Mouse (Mus musculus): ENCODE measurements around the gene Arhgef39. TPM values are rescaled to one million over a fixed set of nuclear protein-coding genes. Genes with fewer than 3 reads are reported as not detected.
A peak's percentile ranks its signal among the peaks of the same experiment; 100 is the strongest.

Gene Arhgef39
- polyA plus RNA-seq, 1 experiment from 2014 or later: 34.5 TPM

DNA sequence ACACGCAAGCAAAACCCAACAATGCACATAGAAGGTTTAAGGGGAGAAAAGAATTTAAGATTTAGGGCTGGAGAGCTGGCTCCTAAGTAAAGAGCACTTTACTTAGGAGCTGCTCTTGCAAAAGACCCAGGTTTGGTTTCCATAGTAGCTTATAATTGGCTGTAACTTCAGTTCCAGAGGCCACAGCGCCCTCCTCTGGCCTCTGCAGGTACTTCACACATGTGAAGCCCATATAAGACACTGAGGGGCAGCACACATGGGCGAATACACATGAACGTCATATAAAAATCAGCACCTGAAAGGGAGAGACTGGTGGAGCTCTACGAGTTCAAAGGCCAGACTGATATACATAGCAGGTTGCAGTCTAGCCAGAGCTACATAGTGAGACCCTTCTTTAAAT lies 28.4 kb upstream of the Arhgef39 start:
- 59% methylated on average over 5 of the region's 5 CpGs for WGBS (ENCODE audit: insufficient replicate concordance)
- no peak overlapping the region for H3K9ac ChIP-seq
- H3K36me3 ChIP-seq (replicated peaks): peaks cover 29% of the 10 kb centered on the region
- no peak overlapping the region for H3K4me3 ChIP-seq (replicated peaks)
- H3K27ac ChIP-seq (replicated peaks): no peak overlapping the region
- no peak for ATAC-seq (ENCODE audit: insufficient read depth)
- H3K9me3 ChIP-seq (replicated peaks): no peaks in the 10 kb centered on the region
- peaks cover 26% of the 10 kb centered on the region for H3K4me1 ChIP-seq (replicated peaks)
- no peak overlapping the region for H3K4me2 ChIP-seq
- H3K27me3 ChIP-seq: peaks cover 44% of the 10 kb centered on the region

GRCm38 (mm10) chr4:43519956-43520355 lies 20.5 kb upstream of the Arhgef39 start:
- H3K9ac ChIP-seq: no peak overlapping the region
- no peaks in the 10 kb centered on the region for H3K9me3 ChIP-seq (replicated peaks)
- H3K36me3 ChIP-seq (replicated peaks): no peaks in the 10 kb centered on the region
- peaks cover 64% of the 10 kb centered on the region for H3K27me3 ChIP-seq
- H3K4me3 ChIP-seq (replicated peaks): no peak overlapping the region
- WGBS (ENCODE audit: insufficient replicate concordance): 21% methylated on average over 6 of the region's 6 CpGs
- peak overlapping the region; percentile 16 for H3K4me2 ChIP-seq
- no peak overlapping the region for H3K27ac ChIP-seq (replicated peaks)
- no peak for ATAC-seq (ENCODE audit: insufficient read depth)
- peaks cover 37% of the 10 kb centered on the region for H3K4me1 ChIP-seq (replicated peaks)

DNA sequence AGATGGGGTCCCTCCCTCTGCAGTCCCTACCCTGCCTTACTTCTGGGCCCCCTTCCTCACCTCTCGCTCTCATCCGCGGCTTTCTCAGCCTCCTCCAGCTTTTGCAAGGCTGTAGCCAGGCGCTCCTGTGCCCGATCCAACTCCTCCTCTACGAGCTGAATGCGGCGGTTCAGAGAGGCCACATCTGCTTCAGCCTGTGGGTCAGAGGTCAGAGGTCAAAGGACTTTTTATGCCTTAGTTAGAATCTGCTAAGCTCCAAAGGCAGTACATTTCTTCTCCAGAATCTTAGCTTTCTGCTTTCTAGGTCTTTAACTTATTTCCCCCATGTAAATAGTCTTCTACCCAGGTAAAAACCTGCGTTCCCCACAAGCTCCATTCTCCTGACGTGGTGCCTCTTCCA lies 20.1 kb upstream of the Arhgef39 start:
- Histone ChIP-seq H3K4me1 (replicated peaks) (peaks cover 37% of the 10 kb centered on the region), H3K27ac (replicated peaks) (no peak overlapping the region), H3K4me2 (peak overlapping the region; percentile 16), H3K4me3 (replicated peaks) (no peak overlapping the region), H3K27me3 (peaks cover 60% of the 10 kb centered on the region), H3K9ac (no peak overlapping the region), H3K36me3 (replicated peaks) (no peaks in the 10 kb centered on the region), H3K9me3 (replicated peaks) (no peaks in the 10 kb centered on the region)
- ATAC-seq (ENCODE audit: insufficient read depth): no peak
- WGBS (ENCODE audit: insufficient replicate concordance): 46% methylated on average over 10 of the region's 10 CpGs

- Histone ChIP-seq H3K27ac (replicated peaks) (no peak overlapping the region), H3K27me3 (peaks cover 25% of the 10 kb centered on the region), H3K4me1 (replicated peaks) (peaks cover 20% of the 10 kb centered on the region), H3K9me3 (replicated peaks) (no peaks in the 10 kb centered on the region), H3K36me3 (replicated peaks) (no peaks in the 10 kb centered on the region), H3K4me2 (no peak overlapping the region), H3K4me3 (replicated peaks) (no peak overlapping the region), H3K9ac (no peak overlapping the region)
- no peak for ATAC-seq (ENCODE audit: insufficient read depth)
- WGBS (ENCODE audit: insufficient replicate concordance): 40% methylated on average over 11 of the region's 11 CpGs
Measured at GRCm38 (mm10) chr4:43515764-43516708, 16.5 kb upstream of the Arhgef39 start.

GRCm38 (mm10) chr4:43513791-43514190 lies 14.3 kb upstream of the Arhgef39 start:
- no peaks in the 10 kb centered on the region for H3K36me3 ChIP-seq (replicated peaks)
- H3K4me1 ChIP-seq (replicated peaks): peaks cover 16% of the 10 kb centered on the region
- peaks cover 9% of the 10 kb centered on the region for H3K27me3 ChIP-seq
- H3K4me2 ChIP-seq: no peak overlapping the region
- H3K9ac ChIP-seq: no peak overlapping the region
- H3K9me3 ChIP-seq (replicated peaks): no peaks in the 10 kb centered on the region
- ATAC-seq (ENCODE audit: insufficient read depth): no peak
- no peak overlapping the region for H3K4me3 ChIP-seq (replicated peaks)
- 57% methylated on average over 4 of the region's 4 CpGs for WGBS (ENCODE audit: insufficient replicate concordance)
- H3K27ac ChIP-seq (replicated peaks): no peak overlapping the region

GRCm38 (mm10) chr4:43513300-43513699 lies 13.8 kb upstream of the Arhgef39 start:
- WGBS (ENCODE audit: insufficient replicate concordance): 78% methylated on average over 4 of the region's 4 CpGs
- no peak for ATAC-seq (ENCODE audit: insufficient read depth)
- H3K4me3 ChIP-seq (replicated peaks): no peak overlapping the region
- no peak overlapping the region for H3K4me2 ChIP-seq
- no peaks in the 10 kb centered on the region for H3K9me3 ChIP-seq (replicated peaks)
- no peaks in the 10 kb centered on the region for H3K36me3 ChIP-seq (replicated peaks)
- peaks cover 19% of the 10 kb centered on the region for H3K4me1 ChIP-seq (replicated peaks)
- H3K9ac ChIP-seq: no peak overlapping the region
- H3K27ac ChIP-seq (replicated peaks): no peak overlapping the region
- peaks cover 7% of the 10 kb centered on the region; the same call in 1 of the 2 replicates for H3K27me3 ChIP-seq

DNA sequence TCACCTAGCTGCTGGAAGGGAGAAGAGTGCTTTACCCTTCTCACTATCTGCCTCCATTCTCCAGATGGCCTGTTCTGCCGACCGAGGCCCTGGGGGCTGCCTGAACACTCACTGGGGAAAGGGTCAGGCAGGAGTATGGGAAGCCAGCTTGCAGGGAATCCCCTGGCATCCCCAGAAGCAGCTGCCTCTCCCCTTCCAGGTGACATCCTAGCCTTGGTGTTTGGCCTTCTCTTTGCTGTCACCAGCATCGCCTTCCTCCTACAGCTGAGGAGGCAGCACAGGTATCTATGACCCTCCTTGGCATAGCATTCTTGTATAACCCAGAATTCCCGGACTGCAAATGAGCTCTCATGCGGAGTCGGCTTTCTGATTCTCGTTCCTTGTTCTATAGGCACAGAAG lies 13.2 kb upstream of the Arhgef39 start:
- peaks cover 25% of the 10 kb centered on the region for H3K4me1 ChIP-seq (replicated peaks)
- no peaks in the 10 kb centered on the region for H3K9me3 ChIP-seq (replicated peaks)
- WGBS (ENCODE audit: insufficient replicate concordance): 55% methylated on average over 7 of the region's 7 CpGs
- no peak overlapping the region for H3K27ac ChIP-seq (replicated peaks)
- H3K4me2 ChIP-seq: no peak overlapping the region
- H3K9ac ChIP-seq: no peak overlapping the region
- H3K4me3 ChIP-seq (replicated peaks): no peak overlapping the region
- ATAC-seq (ENCODE audit: insufficient read depth): no peak
- peaks cover 11% of the 10 kb centered on the region; the same call in 1 of the 2 replicates for H3K27me3 ChIP-seq
- no peaks in the 10 kb centered on the region for H3K36me3 ChIP-seq (replicated peaks)

GRCm38 (mm10) chr4:43511675-43512454 lies 12.4 kb upstream of the Arhgef39 start:
- no peaks in the 10 kb centered on the region for H3K9me3 ChIP-seq (replicated peaks)
- H3K27ac ChIP-seq (replicated peaks): no peak overlapping the region
- no peak overlapping the region for H3K4me3 ChIP-seq (replicated peaks)
- no peak overlapping the region for H3K4me2 ChIP-seq
- ATAC-seq (ENCODE audit: insufficient read depth): no peak
- peaks cover 19% of the 10 kb centered on the region; the same call in 1 of the 2 replicates for H3K27me3 ChIP-seq
- 62% methylated on average over 19 of the region's 19 CpGs for WGBS (ENCODE audit: insufficient replicate concordance)
- H3K36me3 ChIP-seq (replicated peaks): no peaks in the 10 kb centered on the region
- H3K9ac ChIP-seq: no peak overlapping the region
- peaks cover 27% of the 10 kb centered on the region for H3K4me1 ChIP-seq (replicated peaks)

DNA sequence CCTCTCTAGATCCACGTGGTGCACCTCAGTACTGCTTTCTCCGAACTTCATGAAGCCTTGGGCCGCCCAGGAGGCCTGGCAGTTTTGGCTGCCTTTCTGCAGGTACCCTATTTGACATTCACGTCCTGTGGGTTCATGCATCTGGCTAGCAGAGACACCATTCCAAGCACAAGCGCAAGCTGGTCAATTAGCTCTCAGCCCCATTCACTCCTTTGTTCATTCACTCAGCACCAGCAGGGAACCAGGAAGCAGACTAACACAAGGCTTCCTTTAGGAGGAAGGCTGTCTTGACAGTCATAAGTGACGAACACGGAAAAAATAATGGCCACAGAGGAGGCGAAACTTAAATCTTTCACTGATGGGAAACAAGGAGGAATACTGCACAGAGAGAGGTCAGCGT lies 9.6 kb upstream of the Arhgef39 start:
- Histone ChIP-seq H3K27ac (replicated peaks) (0 out of 2 replicates have a peak overlapping the region, but pooled peaks have one; percentile 8), H3K27me3 (peaks cover 24% of the 10 kb centered on the region; the same call in 1 of the 2 replicates), H3K36me3 (replicated peaks) (no peaks in the 10 kb centered on the region), H3K9ac (no peak overlapping the region), H3K9me3 (replicated peaks) (no peaks in the 10 kb centered on the region), H3K4me1 (replicated peaks) (peaks cover 24% of the 10 kb centered on the region), H3K4me3 (replicated peaks) (peak overlapping the region; percentile 56), H3K4me2 (peak overlapping the region; percentile 80)
- ATAC-seq (ENCODE audit: insufficient read depth): no peak
- 20% methylated on average over 9 of the region's 9 CpGs for WGBS (ENCODE audit: insufficient replicate concordance)

- peaks cover 24% of the 10 kb centered on the region; the same call in 1 of the 2 replicates for H3K27me3 ChIP-seq
- under 1% methylated on average over 13 of the region's 13 CpGs for WGBS (ENCODE audit: insufficient replicate concordance)
- no peaks in the 10 kb centered on the region for H3K9me3 ChIP-seq (replicated peaks)
- H3K27ac ChIP-seq (replicated peaks): no peak overlapping the region
- H3K36me3 ChIP-seq (replicated peaks): no peaks in the 10 kb centered on the region
- H3K4me2 ChIP-seq: peak overlapping the region; percentile 80
- H3K4me1 ChIP-seq (replicated peaks): peaks cover 27% of the 10 kb centered on the region
- H3K4me3 ChIP-seq (replicated peaks): peak overlapping the region; percentile 56
- H3K9ac ChIP-seq: peak overlapping the region; percentile 51
- peak; percentile 69; the same call in 1 of the 2 replicates for ATAC-seq (ENCODE audit: insufficient read depth)
Measured at GRCm38 (mm10) chr4:43508666-43508997, 9.1 kb upstream of the Arhgef39 start.
